Mouse (Mus musculus): ENCODE data around the gene Sh3bgrl3.
A peak's percentile ranks its signal among the peaks of the same experiment; 100 is the strongest.

Gene Sh3bgrl3

GRCm38 (mm10) chr4:134110653-134111052 lies 17.9 kb downstream of the Sh3bgrl3 start:
- DNase-seq (ENCODE audit: low spot score), result no peak

GRCm38 (mm10) chr4:134108196-134108595 lies 20.4 kb downstream of the Sh3bgrl3 start:
- no peak for DNase-seq (ENCODE audit: low spot score)

GRCm38 (mm10) chr4:134107730-134108129 lies 20.9 kb downstream of the Sh3bgrl3 start:
- DNase-seq (ENCODE audit: low spot score), result no peak

GRCm38 (mm10) chr4:134106105-134106504 lies 22.5 kb downstream of the Sh3bgrl3 start:
- DNase-seq (ENCODE audit: low spot score), result no peak

GRCm38 (mm10) chr4:134102742-134103119 lies 25.9 kb downstream of the Sh3bgrl3 start:
- no peak for DNase-seq (ENCODE audit: low spot score)

- DNase-seq (ENCODE audit: low spot score), result peak; percentile 86
Observed at GRCm38 (mm10) chr4:134101979-134102741, 26.4 kb downstream of the Sh3bgrl3 start, which contains the start of gene Ubxn11. TSS of gene Ubxn11 (plus strand) at chr4:134102570.

- no peak for DNase-seq (ENCODE audit: low spot score)
Observed at GRCm38 (mm10) chr4:134100245-134100644, 28.3 kb downstream of the Sh3bgrl3 start.

GRCm38 (mm10) chr4:134098628-134099027 lies 30.0 kb downstream of the Sh3bgrl3 start:
- no peak for DNase-seq (ENCODE audit: low spot score)

- DNase-seq (ENCODE audit: low spot score), result no peak
Observed at GRCm38 (mm10) chr4:134097015-134097608, 31.5 kb downstream of the Sh3bgrl3 start.

GRCm38 (mm10) chr4:134096120-134096519 lies 32.5 kb downstream of the Sh3bgrl3 start:
- DNase-seq (ENCODE audit: low spot score), result no peak

GRCm38 (mm10) chr4:134094923-134095547 lies 33.6 kb downstream of the Sh3bgrl3 start, which contains the start of gene Cd52:
TSS of gene Cd52 (minus strand) at chr4:134095082.
- DNase-seq (ENCODE audit: low spot score), result no peak

- DNase-seq (ENCODE audit: low spot score), result no peak
Observed at GRCm38 (mm10) chr4:134094004-134094564, 34.5 kb downstream of the Sh3bgrl3 start.

GRCm38 (mm10) chr4:134092382-134093288 lies 36.0 kb downstream of the Sh3bgrl3 start:
- no peak for DNase-seq (ENCODE audit: low spot score)

GRCm38 (mm10) chr4:134091225-134091529 lies 37.4 kb downstream of the Sh3bgrl3 start:
- no peak for DNase-seq (ENCODE audit: low spot score)

GRCm38 (mm10) chr4:134090521-134091224 lies 37.9 kb downstream of the Sh3bgrl3 start:
- DNase-seq (ENCODE audit: low spot score), result no peak

- peak; percentile 38 for DNase-seq (ENCODE audit: low spot score)
Observed at GRCm38 (mm10) chr4:134089029-134089428, 39.6 kb downstream of the Sh3bgrl3 start.

GRCm38 (mm10) chr4:134087412-134087811 lies 41.2 kb downstream of the Sh3bgrl3 start:
- peak; percentile 26 for DNase-seq (ENCODE audit: low spot score)

GRCm38 (mm10) chr4:134084999-134085398 lies 43.6 kb downstream of the Sh3bgrl3 start:
- no peak for DNase-seq (ENCODE audit: low spot score)

- no peak for DNase-seq (ENCODE audit: low spot score)
Observed at GRCm38 (mm10) chr4:134082460-134082859, 46.1 kb downstream of the Sh3bgrl3 start.

GRCm38 (mm10) chr4:134081730-134082386 lies 46.7 kb downstream of the Sh3bgrl3 start:
- peak; percentile 96 for DNase-seq (ENCODE audit: low spot score)

- DNase-seq (ENCODE audit: low spot score), result no peak
Observed at GRCm38 (mm10) chr4:134080674-134081073, 47.9 kb downstream of the Sh3bgrl3 start.
